Mouse (Mus musculus) heart, adult 2 months (tissue): ENCODE data around the gene Nos1. TPM values are rescaled to one million over a fixed set of nuclear protein-coding genes. Genes with fewer than 3 reads are reported as not detected.

ENCODE experiments used
- DNase-seq, 2 experiments: peaks; one replicate each; pipeline ENCODE4 v3.0.0; 2021
- H3K27ac ChIP-seq: fragments of 200-600 bp; 2 replicates; pipeline ENCODE4 v1.8.1; 2022
- H3K27me3 ChIP-seq: fragments of 200-500 bp; 2 replicates; pipeline ENCODE4 v1.6.1; 2012; ENCODE audit warnings: mild to moderate bottlenecking, low read length, inconsistent platforms, mixed read lengths; ENCODE audit not compliant: control insufficient read depth, insufficient read depth
- H3K36me3 ChIP-seq: fragments of 200-500 bp; 2 replicates; pipeline ENCODE4 v1.6.1; 2012; ENCODE audit warnings: low read length, inconsistent platforms; ENCODE audit not compliant: control insufficient read depth, insufficient read depth
- H3K4me1 ChIP-seq: fragments of 200-500 bp; 2 replicates; pipeline ENCODE4 v1.6.1; 2011; ENCODE audit warnings: low read length; ENCODE audit not compliant: control insufficient read depth, insufficient read depth
- H3K4me3 ChIP-seq: fragments of 200-600 bp; 2 replicates; pipeline ENCODE4 v1.8.1; 2022
- H3K79me2 ChIP-seq: fragments of 200-500 bp; replicated peaks from 2 replicates; pipeline ENCODE4 v1.6.1; 2012; ENCODE audit warnings: mild to moderate bottlenecking, inconsistent platforms, low read length, moderate library complexity, mixed read lengths; ENCODE audit not compliant: control insufficient read depth, insufficient read depth
- H3K9ac ChIP-seq: fragments of 200-500 bp; 2 replicates; pipeline ENCODE4 v1.6.1; 2012; ENCODE audit warnings: low read depth, mild to moderate bottlenecking, control low read depth, inconsistent platforms, low read length, mixed read lengths
- CTCF ChIP-seq: fragments of 200-600 bp; IDR thresholded peaks from 2 replicates; pipeline ENCODE4 v1.8.1; 2022; ENCODE audit warnings: antibody characterized with exemption, mild to moderate bottlenecking, moderate library complexity
- EP300 ChIP-seq: fragments of 200-500 bp; IDR thresholded peaks from 2 replicates; pipeline ENCODE4 v1.6.1; 2011; ENCODE audit warnings: low read depth, low read length, control low read depth; ENCODE audit not compliant: insufficient read depth
- POLR2A ChIP-seq: fragments of 200-500 bp; IDR thresholded peaks from 2 replicates; pipeline ENCODE4 v1.6.1; 2011; ENCODE audit warnings: mild to moderate bottlenecking, low read depth, low read length, control low read depth; ENCODE audit not compliant: insufficient read depth
- WGBS: fragments of 180-500 bp; shearing (Covaris S2); methylation state at CpG from one replicate; pipeline ENCODE4 v1.1.7; 2018; 5-methylcytosine and 5-hydroxymethylcytosine counted together
- intact Hi-C: fragments of 180-260 bp; cut with DNase I; formaldehyde crosslinking; loops from one replicate; pipeline ENCODE4 v1.15.1; 2025
- polyA plus RNA-seq: library from polyadenylated mRNA; depleted of rRNA; stranded (reverse); fragments of >200 nt; gene quantifications from 2 replicates; pipeline ENCODE4 v1.2.3, GENCODE M21; 2012
- total RNA-seq, 2 experiments: library from RNA; stranded (reverse); gene quantifications; 2 replicates each; pipeline ENCODE4 v1.2.3; 2021

Nos1 gene
- total and polyA plus RNA-seq, 3 experiments, result 0.18 to 0.47 (median 0.23) TPM

DNA sequence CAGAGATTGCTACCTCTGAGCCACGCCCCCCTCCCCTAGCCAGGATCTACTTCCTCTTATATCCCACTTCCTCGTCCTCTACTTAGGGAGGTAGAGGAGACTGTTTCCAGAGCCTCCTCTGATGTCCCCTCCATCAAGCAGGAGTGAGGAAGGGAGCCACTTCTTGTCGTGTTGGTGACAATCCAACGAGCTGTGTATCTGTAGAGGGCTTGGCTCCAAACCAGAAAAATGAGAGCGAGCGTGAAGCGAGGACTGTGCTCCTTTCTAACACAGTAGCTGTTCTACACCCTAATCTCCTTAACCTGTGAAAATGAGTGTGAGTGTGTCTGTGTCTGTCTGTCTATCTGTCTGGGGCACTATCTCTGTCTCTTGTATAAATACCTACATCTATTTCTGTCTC lies 58.7 kb downstream of the Nos1 start:
- no peak overlapping the region for H3K27ac ChIP-seq
- no peak overlapping the region for H3K4me3 ChIP-seq
- intact Hi-C loops, result no loop called here
- H3K9ac ChIP-seq, result no peak overlapping the region
- DNase-seq, result no peak
- peaks cover 7% of the 10 kb centered on the region for H3K27me3 ChIP-seq
- 32% methylated on average over 7 of the region's 7 CpGs for WGBS
- H3K36me3 ChIP-seq, result no peaks in the 10 kb centered on the region
- H3K79me2 ChIP-seq, result no peaks in the 10 kb centered on the region
- H3K4me1 ChIP-seq, result no peaks in the 10 kb centered on the region
- TF ChIP-seq POLR2A, result no peak
- no peak for TF ChIP-seq CTCF
- TF ChIP-seq EP300, result no peak

DNA sequence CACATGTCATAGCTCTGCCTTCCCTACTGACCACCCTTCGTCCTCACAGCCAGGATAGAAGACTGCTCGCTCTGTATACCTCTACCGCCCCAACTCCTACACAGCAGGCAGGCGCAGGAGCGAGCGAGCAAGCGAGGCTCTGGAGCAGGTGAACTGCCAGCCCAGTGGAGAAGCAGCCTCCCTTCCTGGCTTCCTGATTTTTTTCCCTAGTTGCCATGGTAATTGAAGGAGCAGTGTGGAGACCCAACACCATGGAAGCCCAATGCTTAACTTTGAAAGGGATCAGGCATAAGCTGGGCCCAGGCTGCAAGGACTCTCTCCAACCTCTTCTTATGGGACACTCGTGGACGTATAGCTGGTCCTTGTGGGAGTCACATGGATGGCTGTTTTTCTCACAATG lies 59.4 kb downstream of the Nos1 start:
- Histone ChIP-seq H3K27ac (no peak overlapping the region), H3K4me3 (no peak overlapping the region), H3K9ac (no peak overlapping the region), H3K36me3 (no peaks in the 10 kb centered on the region), H3K79me2 (no peaks in the 10 kb centered on the region), H3K4me1 (no peaks in the 10 kb centered on the region), H3K27me3 (peaks cover 7% of the 10 kb centered on the region)
- no peak for DNase-seq
- intact Hi-C loops, result loop anchor here (1.0 kb wide), 1 partner anchor 324 kb away; no protein-coding TSS in a partner anchor
- no peak for TF ChIP-seq CTCF
- TF ChIP-seq EP300, result no peak
- TF ChIP-seq POLR2A, result no peak
- 35% methylated on average over 9 of the region's 9 CpGs for WGBS

DNA sequence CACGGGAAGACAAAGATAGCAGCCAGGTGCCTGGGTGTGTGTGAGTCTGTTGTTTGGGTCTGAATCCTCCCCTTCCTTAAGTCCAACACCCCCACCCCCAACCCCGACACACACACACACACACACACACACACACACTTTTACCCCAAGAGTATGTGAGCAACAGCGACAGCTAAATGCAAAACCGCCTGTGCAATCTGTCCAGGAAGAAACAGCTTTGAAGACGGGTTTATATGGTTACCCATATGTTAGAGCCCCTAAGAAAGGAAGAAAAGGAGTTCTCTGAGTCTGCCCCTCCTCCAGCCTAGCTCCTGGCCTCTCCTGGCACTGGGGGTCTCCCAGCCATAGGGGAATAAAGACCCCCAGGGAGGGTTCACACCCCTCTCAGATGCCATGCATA lies 60.2 kb downstream of the Nos1 start:
- Histone ChIP-seq H3K27ac (no peak overlapping the region), H3K36me3 (no peaks in the 10 kb centered on the region), H3K4me1 (no peaks in the 10 kb centered on the region), H3K9ac (no peak overlapping the region), H3K4me3 (no peak overlapping the region), H3K27me3 (peaks cover 7% of the 10 kb centered on the region), H3K79me2 (no peaks in the 10 kb centered on the region)
- no peak for DNase-seq
- WGBS, result 33% methylated on average over 5 of the region's 5 CpGs
- TF ChIP-seq POLR2A (no peak), CTCF (no peak), EP300 (no peak)
- intact Hi-C loops, result loop anchor here (1.0 kb wide), 1 partner anchor 325 kb away; no protein-coding TSS in a partner anchor

DNA sequence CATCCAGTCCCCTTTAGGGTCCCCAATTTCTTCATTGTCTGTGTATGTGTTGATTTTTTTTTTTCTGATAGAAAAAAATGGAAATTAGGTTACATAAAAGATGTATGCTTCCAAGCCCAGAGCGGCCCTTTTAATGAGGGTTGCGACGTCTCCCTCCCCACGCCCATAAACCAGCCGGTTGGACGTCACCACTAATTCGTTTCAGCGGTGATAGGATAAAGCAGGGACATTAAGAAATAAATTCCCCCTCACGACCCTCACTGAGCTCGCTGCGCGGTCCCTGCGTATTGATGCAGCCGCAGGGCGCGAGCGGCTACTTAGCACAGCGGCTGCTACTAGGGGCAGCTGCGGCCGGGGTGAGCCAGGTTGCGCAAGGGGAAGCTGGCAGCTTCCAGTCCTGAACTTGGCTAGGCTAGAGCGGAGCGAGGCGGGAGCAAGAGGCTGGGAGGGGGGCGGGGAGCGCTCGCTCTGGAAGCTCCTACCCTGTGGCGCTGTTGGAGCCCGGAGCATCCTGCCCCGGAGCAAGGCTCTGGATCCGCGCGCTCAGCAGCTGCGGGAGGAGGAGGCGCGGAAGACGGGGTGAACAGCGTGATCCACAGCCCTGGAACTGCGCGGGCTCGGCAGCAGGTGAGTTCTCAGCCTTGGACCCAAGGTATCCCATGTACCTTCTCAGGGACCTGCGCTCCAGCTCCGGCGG lies 61.0 kb downstream of the Nos1 start:
- H3K27me3 ChIP-seq, result peaks cover 7% of the 10 kb centered on the region
- DNase-seq, result peak; percentile 65 to 68
- H3K36me3 ChIP-seq, result no peaks in the 10 kb centered on the region
- H3K4me3 ChIP-seq, result no peak overlapping the region
- intact Hi-C loops, result no loop called here
- H3K4me1 ChIP-seq, result no peaks in the 10 kb centered on the region
- WGBS, result 2% methylated on average over 43 of the region's 44 CpGs
- H3K27ac ChIP-seq, result no peak overlapping the region
- no peaks in the 10 kb centered on the region for H3K79me2 ChIP-seq
- TF ChIP-seq EP300 (no peak), POLR2A (no peak), CTCF (no peak)
- no peak overlapping the region for H3K9ac ChIP-seq

DNA sequence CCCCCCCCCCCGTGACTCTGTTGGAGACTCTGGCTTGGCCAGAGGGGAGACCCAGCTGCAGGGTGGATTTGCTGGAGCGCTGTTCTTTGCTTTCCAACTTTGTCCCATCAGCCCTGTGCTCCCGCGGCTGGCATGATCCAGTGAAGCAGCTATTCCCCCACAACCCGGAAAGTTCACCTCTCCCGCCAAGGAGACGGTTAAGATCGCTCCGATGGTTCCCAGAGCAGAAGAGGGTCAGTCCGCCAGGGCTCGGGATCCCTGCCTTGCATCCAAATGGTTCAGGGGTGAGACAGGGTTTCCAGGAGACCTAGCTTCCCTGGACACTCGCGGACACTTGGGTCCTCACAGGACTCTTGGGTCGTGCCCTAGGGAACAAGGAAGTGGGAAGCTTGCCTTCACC lies 61.9 kb downstream of the Nos1 start:
- intact Hi-C loops, result no loop called here
- Histone ChIP-seq H3K36me3 (no peaks in the 10 kb centered on the region), H3K27me3 (peaks cover 7% of the 10 kb centered on the region), H3K4me1 (no peaks in the 10 kb centered on the region), H3K9ac (no peak overlapping the region), H3K4me3 (no peak overlapping the region), H3K27ac (no peak overlapping the region), H3K79me2 (no peaks in the 10 kb centered on the region)
- TF ChIP-seq EP300 (no peak), CTCF (no peak), POLR2A (no peak)
- DNase-seq, result no peak
- 4% methylated on average over 14 of the region's 14 CpGs for WGBS

DNA sequence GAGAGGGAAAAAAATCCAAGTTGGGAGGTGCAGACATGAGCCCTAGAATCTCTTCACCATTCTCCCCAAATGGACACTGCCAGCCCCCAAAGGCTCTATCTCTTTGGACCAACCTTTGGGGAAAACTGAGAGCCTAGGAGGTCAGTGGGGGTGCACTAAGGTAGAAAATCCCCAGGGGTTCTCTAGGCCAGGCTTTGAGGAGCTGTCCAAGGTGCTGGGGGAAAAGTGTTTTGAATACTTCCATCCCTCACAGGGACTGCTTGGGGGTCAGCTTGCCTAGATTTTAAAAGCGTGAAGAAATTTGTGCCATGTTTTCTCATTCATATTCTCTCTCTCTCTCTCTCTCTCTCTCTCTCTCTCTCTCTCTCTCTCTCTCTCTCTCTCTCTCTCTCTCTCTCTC lies 63.8 kb downstream of the Nos1 start:
- 32% methylated on average over 1 of the region's 1 CpGs for WGBS
- no peaks in the 10 kb centered on the region for H3K36me3 ChIP-seq
- no peak for TF ChIP-seq CTCF
- no peak for TF ChIP-seq EP300
- no peak for TF ChIP-seq POLR2A
- DNase-seq, result no peak
- no peak overlapping the region for H3K4me3 ChIP-seq
- intact Hi-C loops, result no loop called here
- peaks cover 7% of the 10 kb centered on the region for H3K27me3 ChIP-seq
- no peak overlapping the region for H3K27ac ChIP-seq
- no peaks in the 10 kb centered on the region for H3K4me1 ChIP-seq
- H3K9ac ChIP-seq, result no peak overlapping the region
- H3K79me2 ChIP-seq, result no peaks in the 10 kb centered on the region
